Mouse (Mus musculus): ENCODE measurements around the gene Asb2. TPM values are rescaled to one million over a fixed set of nuclear protein-coding genes. Genes with fewer than 3 reads are reported as not detected.

The Asb2 gene
- polyA plus RNA-seq, 1 experiment from 2014 or later, result 1.2 TPM

- H3K4me2 ChIP-seq (ENCODE audit: low read depth, low read length), result no peak overlapping the region
- H3K4me1 ChIP-seq (ENCODE audit: control insufficient read depth, insufficient read depth, low read length), result no peaks in the 10 kb centered on the region
- ATAC-seq (replicated peaks; ENCODE audit: insufficient number of reproducible peaks, low FRiP score, low TSS enrichment, low read depth), result no peak
- no peak for DNase-seq (ENCODE audit: low spot score)
- no peak overlapping the region for H3K27ac ChIP-seq (replicated peaks; ENCODE audit: low read depth, low read length)
- H3K9me3 ChIP-seq (replicated peaks; ENCODE audit: control insufficient read depth, low read length), result no peaks in the 10 kb centered on the region
- no peaks in the 10 kb centered on the region for H3K36me3 ChIP-seq (replicated peaks; ENCODE audit: control insufficient read depth, insufficient read depth, low read depth, low read length)
- WGBS, result 82% methylated on average over 5 of the region's 5 CpGs
- H3K27me3 ChIP-seq (ENCODE audit: control insufficient read depth, insufficient read depth, low read length), result no peaks in the 10 kb centered on the region
- H3K9ac ChIP-seq (replicated peaks; ENCODE audit: low read length), result no peak overlapping the region
- no peak overlapping the region for H3K4me3 ChIP-seq (ENCODE audit: low read depth, low read length)
Observed at GRCm38 (mm10) chr12:103341212-103341611, 14.6 kb downstream of the Asb2 start.

- ATAC-seq (replicated peaks; ENCODE audit: insufficient number of reproducible peaks, low FRiP score, low TSS enrichment, low read depth) (no peak), DNase-seq (ENCODE audit: low spot score) (no peak)
- 80% methylated on average over 14 of the region's 14 CpGs for WGBS
- Histone ChIP-seq H3K27me3 (ENCODE audit: control insufficient read depth, insufficient read depth, low read length) (no peaks in the 10 kb centered on the region), H3K4me2 (ENCODE audit: low read depth, low read length) (no peak overlapping the region), H3K4me1 (ENCODE audit: control insufficient read depth, insufficient read depth, low read length) (no peaks in the 10 kb centered on the region), H3K36me3 (replicated peaks; ENCODE audit: control insufficient read depth, insufficient read depth, low read depth, low read length) (no peaks in the 10 kb centered on the region), H3K27ac (replicated peaks; ENCODE audit: low read depth, low read length) (no peak overlapping the region), H3K4me3 (ENCODE audit: low read depth, low read length) (no peak overlapping the region), H3K9me3 (replicated peaks; ENCODE audit: control insufficient read depth, low read length) (no peaks in the 10 kb centered on the region), H3K9ac (replicated peaks; ENCODE audit: low read length) (no peak overlapping the region)
Observed at GRCm38 (mm10) chr12:103338162-103338798, 17.5 kb downstream of the Asb2 start.

GRCm38 (mm10) chr12:103336766-103337165 is 19.0 kb downstream of the Asb2 start:
- Histone ChIP-seq H3K4me1 (ENCODE audit: control insufficient read depth, insufficient read depth, low read length) (no peaks in the 10 kb centered on the region), H3K4me2 (ENCODE audit: low read depth, low read length) (no peak overlapping the region), H3K27ac (replicated peaks; ENCODE audit: low read depth, low read length) (no peak overlapping the region), H3K9ac (replicated peaks; ENCODE audit: low read length) (no peak overlapping the region), H3K4me3 (ENCODE audit: low read depth, low read length) (no peak overlapping the region), H3K27me3 (ENCODE audit: control insufficient read depth, insufficient read depth, low read length) (no peaks in the 10 kb centered on the region), H3K9me3 (replicated peaks; ENCODE audit: control insufficient read depth, low read length) (no peaks in the 10 kb centered on the region), H3K36me3 (replicated peaks; ENCODE audit: control insufficient read depth, insufficient read depth, low read depth, low read length) (no peaks in the 10 kb centered on the region)
- 79% methylated on average over 3 of the region's 3 CpGs for WGBS
- no peak for ATAC-seq (replicated peaks; ENCODE audit: insufficient number of reproducible peaks, low FRiP score, low TSS enrichment, low read depth)
- DNase-seq (ENCODE audit: low spot score), result no peak

GRCm38 (mm10) chr12:103333426-103333825 is 22.4 kb downstream of the Asb2 start:
- 93% methylated on average over 15 of the region's 15 CpGs for WGBS
- Histone ChIP-seq H3K9ac (replicated peaks; ENCODE audit: low read length) (no peak overlapping the region), H3K36me3 (replicated peaks; ENCODE audit: control insufficient read depth, insufficient read depth, low read depth, low read length) (no peaks in the 10 kb centered on the region), H3K4me3 (ENCODE audit: low read depth, low read length) (no peak overlapping the region), H3K9me3 (replicated peaks; ENCODE audit: control insufficient read depth, low read length) (no peaks in the 10 kb centered on the region), H3K27me3 (ENCODE audit: control insufficient read depth, insufficient read depth, low read length) (no peaks in the 10 kb centered on the region), H3K4me1 (ENCODE audit: control insufficient read depth, insufficient read depth, low read length) (no peaks in the 10 kb centered on the region), H3K4me2 (ENCODE audit: low read depth, low read length) (no peak overlapping the region), H3K27ac (replicated peaks; ENCODE audit: low read depth, low read length) (no peak overlapping the region)
- ATAC-seq (replicated peaks; ENCODE audit: insufficient number of reproducible peaks, low FRiP score, low TSS enrichment, low read depth) (no peak), DNase-seq (ENCODE audit: low spot score) (no peak)

GRCm38 (mm10) chr12:103332879-103333278 is 22.9 kb downstream of the Asb2 start:
- Histone ChIP-seq H3K4me3 (ENCODE audit: low read depth, low read length) (no peak overlapping the region), H3K9ac (replicated peaks; ENCODE audit: low read length) (no peak overlapping the region), H3K27me3 (ENCODE audit: control insufficient read depth, insufficient read depth, low read length) (no peaks in the 10 kb centered on the region), H3K36me3 (replicated peaks; ENCODE audit: control insufficient read depth, insufficient read depth, low read depth, low read length) (no peaks in the 10 kb centered on the region), H3K9me3 (replicated peaks; ENCODE audit: control insufficient read depth, low read length) (no peaks in the 10 kb centered on the region), H3K4me1 (ENCODE audit: control insufficient read depth, insufficient read depth, low read length) (no peaks in the 10 kb centered on the region), H3K4me2 (ENCODE audit: low read depth, low read length) (no peak overlapping the region), H3K27ac (replicated peaks; ENCODE audit: low read depth, low read length) (no peak overlapping the region)
- WGBS, result 83% methylated on average over 2 of the region's 2 CpGs
- DNase-seq (ENCODE audit: low spot score), result no peak
- ATAC-seq (replicated peaks; ENCODE audit: insufficient number of reproducible peaks, low FRiP score, low TSS enrichment, low read depth), result no peak

GRCm38 (mm10) chr12:103331491-103331890 is 24.3 kb downstream of the Asb2 start:
- Histone ChIP-seq H3K9me3 (replicated peaks; ENCODE audit: control insufficient read depth, low read length) (no peaks in the 10 kb centered on the region), H3K9ac (replicated peaks; ENCODE audit: low read length) (no peak overlapping the region), H3K27ac (replicated peaks; ENCODE audit: low read depth, low read length) (no peak overlapping the region), H3K4me1 (ENCODE audit: control insufficient read depth, insufficient read depth, low read length) (no peaks in the 10 kb centered on the region), H3K36me3 (replicated peaks; ENCODE audit: control insufficient read depth, insufficient read depth, low read depth, low read length) (no peaks in the 10 kb centered on the region), H3K4me2 (ENCODE audit: low read depth, low read length) (no peak overlapping the region), H3K4me3 (ENCODE audit: low read depth, low read length) (no peak overlapping the region), H3K27me3 (ENCODE audit: control insufficient read depth, insufficient read depth, low read length) (no peaks in the 10 kb centered on the region)
- ATAC-seq (replicated peaks; ENCODE audit: insufficient number of reproducible peaks, low FRiP score, low TSS enrichment, low read depth), result no peak
- WGBS, result 70% methylated on average over 4 of the region's 4 CpGs
- DNase-seq (ENCODE audit: low spot score), result no peak

- Histone ChIP-seq H3K9ac (replicated peaks; ENCODE audit: low read length) (no peak overlapping the region), H3K4me2 (ENCODE audit: low read depth, low read length) (no peak overlapping the region), H3K4me3 (ENCODE audit: low read depth, low read length) (no peak overlapping the region), H3K27ac (replicated peaks; ENCODE audit: low read depth, low read length) (no peak overlapping the region), H3K4me1 (ENCODE audit: control insufficient read depth, insufficient read depth, low read length) (no peaks in the 10 kb centered on the region), H3K27me3 (ENCODE audit: control insufficient read depth, insufficient read depth, low read length) (0 out of 2 replicates have a peak, but pooled peaks cover 8% of the 10 kb centered on the region), H3K9me3 (replicated peaks; ENCODE audit: control insufficient read depth, low read length) (no peaks in the 10 kb centered on the region), H3K36me3 (replicated peaks; ENCODE audit: control insufficient read depth, insufficient read depth, low read depth, low read length) (no peaks in the 10 kb centered on the region)
- DNase-seq (ENCODE audit: low spot score) (no peak), ATAC-seq (replicated peaks; ENCODE audit: insufficient number of reproducible peaks, low FRiP score, low TSS enrichment, low read depth) (no peak)
- 64% methylated on average over 7 of the region's 7 CpGs for WGBS
Observed at GRCm38 (mm10) chr12:103328448-103329191, 27.2 kb downstream of the Asb2 start.

- WGBS, result 20% methylated on average over 7 of the region's 7 CpGs
- ATAC-seq (replicated peaks; ENCODE audit: insufficient number of reproducible peaks, low FRiP score, low TSS enrichment, low read depth) (no peak), DNase-seq (ENCODE audit: low spot score) (no peak)
- Histone ChIP-seq H3K27ac (replicated peaks; ENCODE audit: low read depth, low read length) (no peak overlapping the region), H3K4me2 (ENCODE audit: low read depth, low read length) (no peak overlapping the region), H3K27me3 (ENCODE audit: control insufficient read depth, insufficient read depth, low read length) (peaks cover 8% of the 10 kb centered on the region; the same call in 1 of the 2 replicates), H3K36me3 (replicated peaks; ENCODE audit: control insufficient read depth, insufficient read depth, low read depth, low read length) (no peaks in the 10 kb centered on the region), H3K4me3 (ENCODE audit: low read depth, low read length) (no peak overlapping the region), H3K9me3 (replicated peaks; ENCODE audit: control insufficient read depth, low read length) (no peaks in the 10 kb centered on the region), H3K9ac (replicated peaks; ENCODE audit: low read length) (no peak overlapping the region), H3K4me1 (ENCODE audit: control insufficient read depth, insufficient read depth, low read length) (no peaks in the 10 kb centered on the region)
Observed at GRCm38 (mm10) chr12:103327107-103327506, 28.7 kb downstream of the Asb2 start.

All from embryonic facial prominence, embryonic 11.5 days (tissue).